In the genomic region with DNA sequence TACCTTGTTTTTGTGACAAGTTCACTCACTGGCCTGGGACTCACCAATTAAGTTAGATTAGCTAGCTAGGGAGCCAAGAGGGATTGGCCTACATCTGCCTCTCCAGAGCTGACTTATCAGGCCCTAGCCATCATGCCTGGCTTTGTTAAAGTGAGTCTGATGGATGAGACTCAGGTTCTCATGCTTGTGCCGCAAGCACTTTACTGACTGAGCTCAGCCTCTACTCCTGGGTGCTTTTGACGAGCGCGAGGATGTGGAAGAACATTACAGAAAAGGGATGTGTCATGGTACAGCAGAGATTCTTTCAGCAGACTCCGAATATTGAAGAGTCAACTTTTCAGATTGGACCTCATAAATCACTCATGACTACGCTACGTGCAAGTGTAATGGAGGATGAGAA, we compare ENCODE assay signal across 18 mouse cellular contexts.
"Had no signal": no experiment of that assay in that cellular context is flagged by ENCODE, and none has a peak within 500 bp of the region (broad histone marks: within the 10 kb centered on the region; RNA-seq: fewer than 3 reads in every experiment).

No protein-coding gene starts in this region.

- H3K4me3 ChIP-seq: liver, embryonic 12.5 days; midbrain, embryonic 10.5 days; midbrain, embryonic 12.5 days; myocyte; neural tube, embryonic 13.5 days; neural tube, embryonic 15.5 days had no signal

- H3K4me1 ChIP-seq: liver, embryonic 12.5 days had no signal

- H3K27me3 ChIP-seq: liver, embryonic 12.5 days; midbrain, embryonic 12.5 days; neural tube, embryonic 13.5 days; neural tube, embryonic 15.5 days had no signal

- H3K4me2 ChIP-seq: liver, embryonic 12.5 days; midbrain, embryonic 12.5 days; neural tube, embryonic 13.5 days; neural tube, embryonic 15.5 days had no signal

- H3K9me3 ChIP-seq: liver, embryonic 12.5 days; midbrain, embryonic 10.5 days; midbrain, embryonic 12.5 days; neural tube, embryonic 13.5 days; neural tube, embryonic 15.5 days had no signal

- H3K9ac ChIP-seq: liver, embryonic 12.5 days; liver, embryonic 14.5 days; midbrain, embryonic 12.5 days; neural tube, embryonic 13.5 days; neural tube, embryonic 15.5 days had no signal

- DNase-seq: lung, adult 2 months; midbrain, embryonic 14.5 days; retina, postnatal 1 day; right cerebral cortex, adult 18-20 months; right cerebral cortex, postnatal 25 days; right cerebral cortex, postnatal 4 days; spleen, adult 18-20 months; thymus, adult 18-20 months; thymus, postnatal 14 days; thymus, postnatal 36 days had no signal

- H3K36me3 ChIP-seq: liver, embryonic 12.5 days; midbrain, embryonic 10.5 days; midbrain, embryonic 12.5 days; neural tube, embryonic 13.5 days; neural tube, embryonic 15.5 days had no signal

- ATAC-seq: liver, embryonic 12.5 days; midbrain, embryonic 16.5 days had no signal

- H3K27ac ChIP-seq: liver, embryonic 12.5 days; liver, embryonic 14.5 days; midbrain, embryonic 10.5 days; midbrain, embryonic 12.5 days; neural tube, embryonic 13.5 days; neural tube, embryonic 15.5 days had no signal
